Mouse (Mus musculus): ENCODE data around the gene Vamp9. TPM values are rescaled to one million over a fixed set of nuclear protein-coding genes. Genes with fewer than 3 reads are reported as not detected.
A peak's percentile ranks its signal among the peaks of the same experiment; 100 is the strongest.

Gene Vamp9
- total RNA-seq, 2 experiments from 2014 or later, result not detected

- intact Hi-C loops (cut with DNase I), result no loop called here
These were observed 35.2 kb downstream of the Vamp9 start for GRCm38 (mm10) chr5:99941273-99941672.

GRCm38 (mm10) chr5:99941776-99942502 lies 35.9 kb downstream of the Vamp9 start:
- intact Hi-C loops (cut with DNase I), result no loop called here
- no peak for DNase-seq

More at GRCm38 (mm10) chr5:99941273-99941672, 35.2 kb downstream of the Vamp9 start:
- no peak for DNase-seq

GRCm38 (mm10) chr5:99952513-99952912 lies 46.5 kb downstream of the Vamp9 start:
- DNase-seq, result no peak
- intact Hi-C loops (cut with DNase I), result no loop called here

- intact Hi-C loops (cut with DNase I), result no loop called here
- no peak for DNase-seq
These were observed 47.8 kb downstream of the Vamp9 start for GRCm38 (mm10) chr5:99953883-99954282.

- intact Hi-C loops (cut with DNase I), result no loop called here
- no peak for DNase-seq
These were observed 52.6 kb downstream of the Vamp9 start for GRCm38 (mm10) chr5:99958666-99959065.

- intact Hi-C loops (cut with DNase I), result no loop called here
These were observed 53.3 kb downstream of the Vamp9 start for GRCm38 (mm10) chr5:99959236-99959936.

GRCm38 (mm10) chr5:99959960-99960359 lies 53.9 kb downstream of the Vamp9 start:
- intact Hi-C loops (cut with DNase I), result no loop called here
- DNase-seq, result no peak

More at GRCm38 (mm10) chr5:99959236-99959936, 53.3 kb downstream of the Vamp9 start:
- DNase-seq, result no peak

- intact Hi-C loops (cut with DNase I), result loop anchor here (10.0 kb wide), 1 partner anchor 451 kb away; no protein-coding TSS in a partner anchor
- DNase-seq, result no peak
These were observed 67.9 kb downstream of the Vamp9 start for GRCm38 (mm10) chr5:99973941-99974340.

- no peak for DNase-seq
- intact Hi-C loops (cut with DNase I), result loop anchor here (10.0 kb wide), 1 partner anchor 450 kb away; no protein-coding TSS in a partner anchor
These were observed 69.0 kb downstream of the Vamp9 start for GRCm38 (mm10) chr5:99975061-99975460.

- intact Hi-C loops (cut with DNase I), result loop anchor here (10.0 kb wide), 1 partner anchor 449 kb away; no protein-coding TSS in a partner anchor
- no peak for DNase-seq
These were observed 69.7 kb downstream of the Vamp9 start for GRCm38 (mm10) chr5:99975776-99976175.

GRCm38 (mm10) chr5:99976334-99976955 lies 70.4 kb downstream of the Vamp9 start:
- intact Hi-C loops (cut with DNase I), result loop anchor here (10.0 kb wide), 1 partner anchor 448 kb away; no protein-coding TSS in a partner anchor
- DNase-seq, result no peak

GRCm38 (mm10) chr5:99977516-99978301 lies 71.7 kb downstream of the Vamp9 start:
- intact Hi-C loops (cut with DNase I), result loop anchor here (2.0 to 10.0 kb wide), 2 partner anchors 61 to 447 kb away; partner anchors contain the start of genes Enoph1 and Hnrnpdl
- peak; percentile 60 to 77 for DNase-seq

- DNase-seq, result peak; percentile 86 to 91
- intact Hi-C loops (cut with DNase I), result loop anchor here (2.0 to 10.0 kb wide), 2 partner anchors 60 to 446 kb away; partner anchors contain the start of genes Enoph1 and Hnrnpdl
These were observed 72.8 kb downstream of the Vamp9 start, which contains the start of the genes Hnrnpd and 4930524J08Rik for GRCm38 (mm10) chr5:99978699-99979442. Gene Hnrnpd, minus strand, starts transcription at chr5:99978938. Gene 4930524J08Rik, plus strand, starts transcription at chr5:99979061.

- DNase-seq, result no peak
- intact Hi-C loops (cut with DNase I), result no loop called here
These were observed 77.5 kb downstream of the Vamp9 start for GRCm38 (mm10) chr5:99983452-99984061.

GRCm38 (mm10) chr5:99994166-99994565 lies 88.1 kb downstream of the Vamp9 start:
- no peak for DNase-seq

GRCm38 (mm10) chr5:99994680-99995079 lies 88.6 kb downstream of the Vamp9 start:
- intact Hi-C loops (cut with DNase I), result no loop called here
- DNase-seq, result no peak

More at GRCm38 (mm10) chr5:99994166-99994565, 88.1 kb downstream of the Vamp9 start:
- intact Hi-C loops (cut with DNase I), result no loop called here

GRCm38 (mm10) chr5:100000048-100000447 lies 94.0 kb downstream of the Vamp9 start:
- intact Hi-C loops (cut with DNase I), result no loop called here
- DNase-seq, result no peak

GRCm38 (mm10) chr5:100000500-100000899 lies 94.4 kb downstream of the Vamp9 start:
- no peak for DNase-seq
- intact Hi-C loops (cut with DNase I), result no loop called here
